10 mouse cellular contexts compared by ENCODE assay signal in the genomic region with DNA sequence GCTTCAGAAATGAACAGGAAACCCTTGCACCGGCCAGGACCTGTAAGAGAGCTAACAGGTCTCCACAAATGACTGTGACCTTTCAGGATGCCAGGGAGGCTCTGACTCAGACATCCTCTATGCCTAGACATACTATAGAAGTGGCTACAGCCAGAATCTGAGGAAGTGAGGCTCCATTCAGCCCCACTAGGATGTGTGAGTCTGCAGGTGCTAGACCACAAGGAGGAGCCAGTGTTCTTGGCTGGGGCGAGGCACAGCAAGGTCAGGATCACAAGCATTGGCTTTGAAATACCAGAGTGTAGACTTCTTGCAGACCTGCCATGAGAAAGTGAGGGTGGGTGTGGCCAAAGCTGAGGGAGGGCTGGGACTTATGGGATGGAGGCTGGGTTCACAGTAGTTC. TPM values are rescaled to one million over a fixed set of nuclear protein-coding genes. Genes with fewer than 3 reads are reported as not detected.
DNase-seq lines count a peak whose midpoint lies in the region; ATAC-seq and TF ChIP-seq lines count a peak whose summit lies in the region.
"Had no signal": no experiment of that assay in that cellular context is flagged by ENCODE, and none has a peak within 500 bp of the region (broad histone marks: within the 10 kb centered on the region; RNA-seq: fewer than 3 reads in every experiment).

No protein-coding gene starts in this region.

- DNase-seq in kidney, adult 8-10 months: peak; percentile 7 to 10
- DNase-seq in CH12.LX (ENCODE audit: extremely low read depth): peak; percentile 95
- no peak for DNase-seq in gastrocnemius, adult 18-20 months (ENCODE audit: low spot score)
- no peak for DNase-seq in heart, adult 11 months
- DNase-seq in embryo, embryonic 9.5 days (ENCODE audit: extremely low spot score): no peak
- DNase-seq: gastrocnemius, postnatal 36 days had no signal

- no peaks in the 10 kb centered on the region for H3K4me1 ChIP-seq in kidney, embryonic 14.5 days (ENCODE audit: control insufficient read depth, insufficient read depth, low read length)
- peaks cover 5 to 28% of the 10 kb centered on the region in 2 experiments for H3K4me1 ChIP-seq in CH12.LX (ENCODE audit: control insufficient read depth in 1 of 2, insufficient read depth in 2 of 2)
- no peaks in the 10 kb centered on the region for H3K4me1 ChIP-seq in embryonic fibroblast, embryonic 13.5 days (ENCODE audit: control insufficient read depth, insufficient read depth, low read length)

- H3K4me2 ChIP-seq in kidney, embryonic 14.5 days (replicated peaks; ENCODE audit: low read depth, low read length): no peak overlapping the region
- H3K4me2 ChIP-seq in CH12.LX (ENCODE audit: insufficient read depth, low read depth, poor library complexity, severe bottlenecking): peak overlapping the region; percentile 33

- peak in 1 of 2 experiments; percentile 99; a peak in 2 of 4 replicates for TF ChIP-seq CTCF in CH12.LX (conservative IDR thresholded peaks at IDR 0.05 in 1 of 2, IDR thresholded peaks at IDR 0.05 in 1 of 2; ENCODE audit: low read depth in 2 of 2, low read length in 2 of 2)
- TF ChIP-seq CTCF in embryonic fibroblast, embryonic 13.5 days (IDR thresholded peaks at IDR 0.05; ENCODE audit: borderline replicate concordance, insufficient read depth, low read length): peak; percentile 38; the same call in 1 of the 2 replicates

- no peak; the same call in 1 of the 2 replicates for TF ChIP-seq EP300 in CH12.LX (IDR thresholded peaks at IDR 0.05; ENCODE audit: low read length)

- no peaks in the 10 kb centered on the region for H3K27me3 ChIP-seq in kidney, embryonic 14.5 days (ENCODE audit: control insufficient read depth, insufficient read depth, low read length)
- H3K27me3 ChIP-seq in CH12.LX (replicated peaks): no peaks in the 10 kb centered on the region

- no peak overlapping the region for H3K27ac ChIP-seq in kidney, embryonic 14.5 days (ENCODE audit: low read depth, low read length)
- 0 out of 2 replicates have a peak overlapping the region, but pooled peaks have one; percentile 41 for H3K27ac ChIP-seq in CH12.LX (ENCODE audit: insufficient read depth, low read depth)
- no peak overlapping the region for H3K27ac ChIP-seq in embryonic fibroblast, embryonic 13.5 days (ENCODE audit: insufficient read depth, low read length)
- H3K27ac ChIP-seq: macrophage had no signal

- no peaks in the 10 kb centered on the region for H3K9me3 ChIP-seq in kidney, embryonic 14.5 days (ENCODE audit: control insufficient read depth, low read length)
- no peaks in the 10 kb centered on the region for H3K9me3 ChIP-seq in CH12.LX (replicated peaks; ENCODE audit: low read length)

- peak; percentile 99 for TF ChIP-seq RAD21 in CH12.LX (IDR thresholded peaks at IDR 0.05; ENCODE audit: low read depth, low read length)

- no peaks in the 10 kb centered on the region for H3K79me2 ChIP-seq in CH12.LX (replicated peaks; ENCODE audit: control insufficient read depth, extremely low read depth, insufficient read depth, poor library complexity, severe bottlenecking)

- WGBS in kidney, embryonic 14.5 days: 54% methylated on average over 2 of the region's 2 CpGs

- no peak for ATAC-seq in kidney, embryonic 14.5 days (ENCODE audit: low FRiP score, low TSS enrichment)
- ATAC-seq in megakaryocyte progenitor cell, adult 5-6 weeks (replicated peaks; ENCODE audit: poor library complexity): peak; percentile 30

- TF ChIP-seq POLR2A in CH12.LX (IDR thresholded peaks at IDR 0.05; ENCODE audit: low read depth, low read length): peak; percentile 35; the same call in 1 of the 2 replicates
- TF ChIP-seq POLR2A in embryonic fibroblast, embryonic 13.5 days (IDR thresholded peaks at IDR 0.05; ENCODE audit: low read depth, low read length): no peak

- in situ Hi-C loops in CH12.LX (cut with MboI; ENCODE audit: low pct_ligation_motif_present, low pct_unique_long_range_greater_than_20kb, low sequenced_read_pairs): loop anchor here (5.0 kb wide), 1 partner anchor 90 kb away; no protein-coding TSS in a partner anchor

- H3K36me3 ChIP-seq in kidney, embryonic 14.5 days (ENCODE audit: control insufficient read depth, insufficient read depth, low read length): no peaks in the 10 kb centered on the region
- H3K36me3 ChIP-seq in CH12.LX (replicated peaks in 1 of 2; ENCODE audit: control insufficient read depth in 1 of 2, insufficient read depth in 1 of 2, low read length in 1 of 2): no peaks in the 10 kb centered on the region

- no peak overlapping the region for H3K9ac ChIP-seq in kidney, embryonic 14.5 days (ENCODE audit: low read depth, low read length)
- no peak overlapping the region for H3K9ac ChIP-seq in CH12.LX (ENCODE audit: insufficient read depth, low read depth)

- no peak overlapping the region for H3K4me3 ChIP-seq in kidney, embryonic 14.5 days (ENCODE audit: low read length)
- H3K4me3 ChIP-seq in CH12.LX (replicated peaks in 1 of 3; ENCODE audit: low read depth in 2 of 3, low read length in 2 of 3, poor library complexity in 1 of 3): no peak overlapping the region
- H3K4me3 ChIP-seq in embryonic fibroblast, embryonic 13.5 days (ENCODE audit: insufficient read depth, low read length): no peak overlapping the region

- dilution Hi-C loops in CH12.LX (cut with MboI; ENCODE audit: extremely low pct_ligation_motif_present, extremely low pct_unique_long_range_greater_than_20kb, low sequenced_read_pairs): no loop called here

TF ChIP-seq in CH12.LX, 34 proteins besides CTCF, POLR2A, EP300 and RAD21:
- TF ChIP-seq MEF2A (IDR thresholded peaks at IDR 0.05; ENCODE audit: borderline replicate concordance, low read depth, low read length): no peak
- TF ChIP-seq SIN3A (IDR thresholded peaks at IDR 0.05; ENCODE audit: low read length): peak; percentile 69
- no peak for TF ChIP-seq ZMIZ1 (IDR thresholded peaks at IDR 0.05; ENCODE audit: low read depth, low read length)
- no peak for TF ChIP-seq ETS1 (conservative IDR thresholded peaks at IDR 0.05; ENCODE audit: low read depth, low read length)
- TF ChIP-seq CHD1 (IDR thresholded peaks at IDR 0.05; ENCODE audit: low read depth, low read length): no peak
- no peak for TF ChIP-seq NRF1 (IDR thresholded peaks at IDR 0.05; ENCODE audit: low read depth, low read length)
- TF ChIP-seq ELF1 (IDR thresholded peaks at IDR 0.05; ENCODE audit: low read depth, low read length): peak; percentile 59; the same call in 1 of the 2 replicates
- peak; percentile 69; the same call in 1 of the 2 replicates for TF ChIP-seq MAZ (IDR thresholded peaks at IDR 0.05; ENCODE audit: low read depth, low read length)
- 0 out of 2 replicates have a peak, but pooled peaks have one; percentile 46 for TF ChIP-seq TBP (conservative IDR thresholded peaks at IDR 0.05; ENCODE audit: low read depth, low read length)
- TF ChIP-seq RCOR1 (conservative IDR thresholded peaks at IDR 0.05; ENCODE audit: low read depth, low read length): no peak
- no peak for TF ChIP-seq GABPA (IDR thresholded peaks at IDR 0.05; ENCODE audit: insufficient replicate concordance, low read depth, low read length)
- no peak; the same call in 1 of the 2 replicates for TF ChIP-seq BHLHE40 (IDR thresholded peaks at IDR 0.05; ENCODE audit: low read depth, low read length)
- peak; percentile 100 for TF ChIP-seq SMC3 (IDR thresholded peaks at IDR 0.05; ENCODE audit: low read depth, low read length)
- TF ChIP-seq PAX5 (IDR thresholded peaks at IDR 0.05; ENCODE audit: low read length): no peak
- no peak for TF ChIP-seq ZNF384 (IDR thresholded peaks at IDR 0.05; ENCODE audit: low read depth, low read length)
- no peak for TF ChIP-seq CHD2 (IDR thresholded peaks at IDR 0.05; ENCODE audit: low read length)
- TF ChIP-seq USF2 (conservative IDR thresholded peaks at IDR 0.05; ENCODE audit: low read depth, low read length): no peak
- no peak for TF ChIP-seq KAT2A (IDR thresholded peaks at IDR 0.05; ENCODE audit: insufficient replicate concordance, low read length)
- no peak for TF ChIP-seq JUND (conservative IDR thresholded peaks at IDR 0.05; ENCODE audit: low read depth, low read length)
- 0 out of 2 replicates have a peak, but pooled peaks have one; percentile 46 for TF ChIP-seq NELFE (IDR thresholded peaks at IDR 0.05; ENCODE audit: low read depth, low read length)
- peak; percentile 34; the same call in 1 of the 2 replicates for TF ChIP-seq USF1 (IDR thresholded peaks at IDR 0.05; ENCODE audit: low read depth, low read length)
- no peak for TF ChIP-seq POLR2AphosphoS2 (IDR thresholded peaks at IDR 0.05; ENCODE audit: low read depth, low read length)
- no peak for TF ChIP-seq E2F4 (IDR thresholded peaks at IDR 0.05; ENCODE audit: insufficient replicate concordance, low read depth, low read length)
- peak; percentile 46; the same call in 1 of the 2 replicates for TF ChIP-seq MXI1 (IDR thresholded peaks at IDR 0.05; ENCODE audit: low read depth, low read length)
- no peak for TF ChIP-seq HCFC1 (IDR thresholded peaks at IDR 0.05; ENCODE audit: low read depth, low read length)
- no peak for TF ChIP-seq MAFK (IDR thresholded peaks at IDR 0.05; ENCODE audit: insufficient replicate concordance, low read length)
- TF ChIP-seq UBTF (IDR thresholded peaks at IDR 0.05; ENCODE audit: low read depth, low read length): no peak
- TF ChIP-seq ZKSCAN1 (IDR thresholded peaks at IDR 0.05; ENCODE audit: borderline replicate concordance, low read depth, low read length): peak; percentile 8; the same call in 1 of the 2 replicates
- peak; percentile 49 for TF ChIP-seq TCF12 (IDR thresholded peaks at IDR 0.05; ENCODE audit: low read depth, low read length)
- peak; percentile 63; the same call in 1 of the 2 replicates for TF ChIP-seq MYC (IDR thresholded peaks at IDR 0.05; ENCODE audit: low read depth, low read length)
- no peak for TF ChIP-seq MAX (IDR thresholded peaks at IDR 0.05; ENCODE audit: low read length)
- TF ChIP-seq JUN (IDR thresholded peaks at IDR 0.05; ENCODE audit: insufficient read depth, low read depth, low read length): no peak
- TF ChIP-seq IRF4 (IDR thresholded peaks at IDR 0.05; ENCODE audit: low read depth, low read length): peak; percentile 79
- peak; percentile 95 for TF ChIP-seq ZC3H11A (IDR thresholded peaks at IDR 0.05; ENCODE audit: low read depth, low read length)

RNA-seq across cellular contexts. Expression of gene Mphosph6, which starts 29.1 kb away (rescaled TPM):
- 70.6 and 90.1 TPM in 2 replicates for polyA plus RNA-seq in kidney, embryonic 14.5 days (2014; fragmentation: Nextera tagmentation; extraction: Ambion mirVana)
- 89.6 and 114 TPM in 2 replicates for total RNA-seq in CH12.LX (2012; rRNA removed)
- 225 and 243 TPM in 2 replicates for total RNA-seq in CH12.LX (2014; rRNA removed)
- polyA plus RNA-seq in CH12.LX (2012; ENCODE audit: insufficient read length, low read depth): 232 and 241 TPM in 2 replicates
- polyA plus RNA-seq in embryonic fibroblast, embryonic 13.5 days (2011; ENCODE audit: insufficient read length, low read depth, missing spikeins): 48.9 and 52.4 TPM in 2 replicates
- total RNA-seq in megakaryocyte progenitor cell, adult 5-6 weeks (2015): 67.2 and 69.9 TPM in 2 replicates
- 46.5 and 47.4 TPM in 2 replicates for total RNA-seq in megakaryocyte progenitor cell, adult 5-6 weeks (2017)
- total RNA-seq in gastrocnemius, adult 18-20 months (2021): 1 to 10 TPM; 4.2 to 5.4 TPM

Comparison
In these comparisons a context has a peak if more than half of its experiments do, and no peak if none do; other contexts are left out.
1. DNase-seq: peak in kidney, adult 8-10 months (2 of 2) and CH12.LX (single experiment); none in gastrocnemius, adult 18-20 months (single experiment), heart, adult 11 months (single experiment) and embryo, embryonic 9.5 days (single experiment).
2. RNA of gene Mphosph6, which starts 29.1 kb away (total RNA-seq): 89.6 to 243 TPM in CH12.LX and 46.5 to 69.9 TPM in megakaryocyte progenitor cell, adult 5-6 weeks; 4.2 to 5.4 TPM in gastrocnemius, adult 18-20 months; every median in the first group is over 4 times any median in the second.